Mouse (Mus musculus) CH12.LX (cell line): ENCODE data around the gene Sirt6.

Source experiments
- BHLHE40 ChIP-seq: IDR thresholded peaks from 2 replicates; pipeline ENCODE4 v1.6.1; 2011; ENCODE audit warnings: mild to moderate bottlenecking, low read depth, low read length, improper control_type of control experiment
- CTCF ChIP-seq, 2 experiments: IDR thresholded peaks in 1 of 2; conservative IDR thresholded peaks in 1 of 2; 2 replicates each; pipeline ENCODE4 v1.5.1; 2011 to 2012; ENCODE audit warnings: low read depth in 2 of 2, low read length in 2 of 2, improper control_type of control experiment in 1 of 2, inconsistent platforms in 1 of 2, mild to moderate bottlenecking in 1 of 2, moderate library complexity in 1 of 2
- ELF1 ChIP-seq: IDR thresholded peaks from 2 replicates; pipeline ENCODE4 v1.6.1; 2014; ENCODE audit warnings: low read depth, mild to moderate bottlenecking, inconsistent platforms, low read length, improper control_type of control experiment
- EP300 ChIP-seq: IDR thresholded peaks from 2 replicates; pipeline ENCODE4 v1.6.1; 2011; ENCODE audit warnings: low read length, improper control_type of control experiment
- MAFK ChIP-seq: IDR thresholded peaks from 2 replicates; pipeline ENCODE4 v1.6.1; 2011; ENCODE audit warnings: low read length, improper control_type of control experiment; ENCODE audit not compliant: insufficient replicate concordance
- MAX ChIP-seq: IDR thresholded peaks from 2 replicates; pipeline ENCODE4 v1.6.1; 2011; ENCODE audit warnings: low read length, improper control_type of control experiment
- SIN3A ChIP-seq: IDR thresholded peaks from 2 replicates; pipeline ENCODE4 v1.6.1; 2012; ENCODE audit warnings: low read length, improper control_type of control experiment, inconsistent platforms
- USF2 ChIP-seq: conservative IDR thresholded peaks from 2 replicates; pipeline ENCODE4 v1.6.1; 2011; ENCODE audit warnings: low read depth, low read length, improper control_type of control experiment
- ZC3H11A ChIP-seq: IDR thresholded peaks from 2 replicates; pipeline ENCODE4 v1.6.1; 2012; ENCODE audit warnings: low read depth, mild to moderate bottlenecking, inconsistent platforms, low read length, improper control_type of control experiment
- ZNF384 ChIP-seq: IDR thresholded peaks from 2 replicates; pipeline ENCODE4 v1.6.1; 2012; ENCODE audit warnings: low read depth, low read length, improper control_type of control experiment, inconsistent platforms

GRCm38 (mm10) chr10:81599630-81600029 is 28.0 kb downstream of the Sirt6 start:
- TF ChIP-seq EP300 (no peak), CTCF (conservative IDR thresholded peaks at IDR 0.05 in 1 of 2, IDR thresholded peaks at IDR 0.05 in 1 of 2; ENCODE audit: low read depth in 2 of 2, low read length in 2 of 2) (no peak), SIN3A (no peak), ZC3H11A (no peak), MAX (no peak), USF2 (no peak), ZNF384 (no peak), ELF1 (no peak), MAFK (no peak), BHLHE40 (no peak)
